Mouse (Mus musculus): ENCODE data around the gene Cnfn.
"Not testable (repeated sequence)": the region's sequence is repeated elsewhere in the genome, so short reads cannot be mapped to it uniquely, and the experiment has no call there.

Cnfn gene

GRCm38 (mm10) chr7:25369058-25369749 lies at the start of gene Cnfn:
Gene Cnfn (minus strand): TSS chr7:25369724.
- no peak for DNase-seq (ENCODE audit: low spot score)

GRCm38 (mm10) chr7:25417597-25417996 lies 48.1 kb upstream of the Cnfn start:
- no peak for DNase-seq (ENCODE audit: low spot score)

- DNase-seq (ENCODE audit: low spot score) = no peak
Measured at GRCm38 (mm10) chr7:25412833-25413441, 43.4 kb upstream of the Cnfn start, which contains the start of gene Cxcl17. Gene Cxcl17 (minus strand): TSS chr7:25412886.

GRCm38 (mm10) chr7:25411861-25412260 lies 42.3 kb upstream of the Cnfn start:
- no peak for DNase-seq (ENCODE audit: low spot score)

- DNase-seq (ENCODE audit: low spot score) = no peak
Measured at GRCm38 (mm10) chr7:25410969-25411615, 41.6 kb upstream of the Cnfn start.

GRCm38 (mm10) chr7:25409114-25409760 lies 39.7 kb upstream of the Cnfn start:
- DNase-seq (ENCODE audit: low spot score) = no peak

- no peak for DNase-seq (ENCODE audit: low spot score)
Measured at GRCm38 (mm10) chr7:25406468-25406867, 36.9 kb upstream of the Cnfn start.

GRCm38 (mm10) chr7:25402671-25403101 lies 33.2 kb upstream of the Cnfn start:
- peak; percentile 54 for DNase-seq (ENCODE audit: low spot score)

- DNase-seq (ENCODE audit: low spot score) = no peak
Measured at GRCm38 (mm10) chr7:25401986-25402385, 32.5 kb upstream of the Cnfn start.

- DNase-seq (ENCODE audit: low spot score) = no peak
Measured at GRCm38 (mm10) chr7:25401551-25401950, 32.0 kb upstream of the Cnfn start.

- not testable (repeated sequence) for DNase-seq (ENCODE audit: low spot score)
Measured at GRCm38 (mm10) chr7:25399028-25399427, 29.5 kb upstream of the Cnfn start.

- DNase-seq (ENCODE audit: low spot score) = no peak
Measured at GRCm38 (mm10) chr7:25398610-25399009, 29.1 kb upstream of the Cnfn start, which contains the start of gene Lipe. Gene Lipe (minus strand): TSS chr7:25398710.

- no peak for DNase-seq (ENCODE audit: low spot score)
Measured at GRCm38 (mm10) chr7:25396621-25397020, 27.1 kb upstream of the Cnfn start.

GRCm38 (mm10) chr7:25395558-25396521 lies 26.3 kb upstream of the Cnfn start:
- peak; percentile 92 for DNase-seq (ENCODE audit: low spot score)

- DNase-seq (ENCODE audit: low spot score) = no peak
Measured at GRCm38 (mm10) chr7:25395186-25395557, 25.6 kb upstream of the Cnfn start.

- no peak for DNase-seq (ENCODE audit: low spot score)
Measured at GRCm38 (mm10) chr7:25394754-25395153, 25.2 kb upstream of the Cnfn start.

GRCm38 (mm10) chr7:25393451-25394210 lies 24.1 kb upstream of the Cnfn start:
- no peak for DNase-seq (ENCODE audit: low spot score)

GRCm38 (mm10) chr7:25392851-25393250 lies 23.3 kb upstream of the Cnfn start:
- no peak for DNase-seq (ENCODE audit: low spot score)

- no peak for DNase-seq (ENCODE audit: low spot score)
Measured at GRCm38 (mm10) chr7:25391856-25392453, 22.4 kb upstream of the Cnfn start.

GRCm38 (mm10) chr7:25390986-25391385 lies 21.5 kb upstream of the Cnfn start:
- DNase-seq (ENCODE audit: low spot score) = no peak
